Mouse (Mus musculus) erythroblast, embryonic 14.5 days (primary cell): ENCODE data around the gene Gtf2i.

Experiments used
- GATA1 ChIP-seq: IDR thresholded peaks from 2 replicates; pipeline ENCODE4 v1.6.1; 2012; ENCODE audit warnings: low read length, inconsistent platforms, mixed read lengths
- TAL1 ChIP-seq: IDR thresholded peaks from 3 replicates; pipeline ENCODE4 v1.6.1; 2012; ENCODE audit warnings: low read length, inconsistent platforms, mixed read lengths

DNA sequence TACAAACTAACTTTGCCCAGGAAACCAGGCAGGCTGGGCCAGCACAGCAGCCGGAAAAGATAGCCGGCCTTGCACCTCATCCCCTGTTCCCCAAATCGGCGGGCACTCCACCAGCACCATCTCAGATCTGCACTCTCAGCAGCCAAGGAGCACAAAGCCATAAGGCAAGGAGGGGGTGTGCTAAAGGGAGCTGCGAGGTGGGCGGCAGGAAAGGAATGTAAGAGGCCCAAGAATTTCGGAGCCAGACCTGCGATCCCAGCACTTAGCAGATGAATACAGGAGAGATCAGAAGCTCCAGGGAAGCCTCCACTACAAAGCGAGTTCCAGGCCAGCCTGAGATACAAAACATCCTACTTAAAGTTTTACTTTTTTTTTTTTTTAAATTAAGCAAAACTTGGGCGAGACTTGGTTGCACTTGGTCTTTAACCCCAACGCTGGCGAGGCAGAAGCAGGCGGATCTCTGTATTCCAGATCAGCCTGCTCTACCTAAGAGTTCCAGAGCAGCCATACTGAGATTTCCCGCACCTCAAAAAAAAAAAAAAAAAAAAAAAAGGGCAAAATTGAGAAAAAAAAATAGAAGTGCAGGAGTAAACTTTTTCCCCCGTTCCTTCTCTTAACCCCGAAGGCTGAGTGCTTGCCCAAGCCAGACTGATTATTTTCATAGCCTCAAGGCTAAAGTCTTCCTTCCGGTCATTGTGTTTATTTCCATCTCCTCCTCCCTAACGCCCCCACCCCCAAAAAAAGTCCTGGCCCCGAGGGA lies 1.7 kb downstream of the Gtf2i start:
- no peak for TF ChIP-seq GATA1
- no peak for TF ChIP-seq TAL1
